Mouse (Mus musculus): ENCODE measurements around the gene Polr2a.
"Not testable (repeated sequence)": the region's sequence is repeated elsewhere in the genome, so short reads cannot be mapped to it uniquely, and the experiment has no call there.

Gene Polr2a

DNA sequence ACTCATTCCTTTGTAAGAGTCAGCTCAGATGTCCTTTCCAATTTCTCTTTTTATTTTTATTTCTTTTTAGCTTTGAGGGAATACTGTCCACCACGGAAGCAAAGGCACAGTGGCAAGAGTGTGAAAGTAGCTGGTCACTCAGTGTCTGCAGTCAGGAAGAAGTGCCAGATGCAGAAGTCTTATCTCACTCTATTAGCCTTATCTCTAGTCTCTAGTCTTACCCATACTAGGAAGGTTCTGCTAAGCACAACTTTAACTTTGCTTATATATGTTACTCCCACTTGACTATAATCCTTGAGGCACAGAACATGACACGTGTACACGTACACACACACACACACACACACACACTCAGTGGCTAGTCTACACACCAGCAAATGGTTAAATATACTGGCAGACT lies 6.8 kb downstream of the Polr2a start:
- DNase-seq: no peak

DNA sequence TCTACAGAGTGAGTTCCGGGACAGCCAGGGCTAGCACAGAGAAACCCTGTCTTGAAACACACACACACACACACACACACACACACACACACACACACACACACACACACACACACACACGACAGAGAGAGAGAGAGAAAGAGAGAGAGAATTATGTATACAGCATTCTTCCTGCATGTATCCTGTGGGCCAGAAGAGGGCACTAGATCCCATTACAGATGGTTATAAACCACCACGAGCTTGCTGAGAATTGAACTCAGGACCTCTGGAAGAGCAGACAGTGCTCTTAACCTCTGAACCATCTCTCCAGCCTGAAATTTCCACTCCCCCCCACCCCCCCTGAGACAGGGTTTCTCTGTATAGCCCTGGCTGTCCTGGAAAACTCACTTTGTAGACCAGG lies 27.0 kb downstream of the Polr2a start:
- DNase-seq: not testable (repeated sequence)

GRCm38 (mm10) chr11:69729063-69729462 lies 29.4 kb downstream of the Polr2a start:
- DNase-seq: peak; percentile 83

GRCm38 (mm10) chr11:69725951-69726350 lies 32.5 kb downstream of the Polr2a start:
- DNase-seq: peak; percentile 42

DNA sequence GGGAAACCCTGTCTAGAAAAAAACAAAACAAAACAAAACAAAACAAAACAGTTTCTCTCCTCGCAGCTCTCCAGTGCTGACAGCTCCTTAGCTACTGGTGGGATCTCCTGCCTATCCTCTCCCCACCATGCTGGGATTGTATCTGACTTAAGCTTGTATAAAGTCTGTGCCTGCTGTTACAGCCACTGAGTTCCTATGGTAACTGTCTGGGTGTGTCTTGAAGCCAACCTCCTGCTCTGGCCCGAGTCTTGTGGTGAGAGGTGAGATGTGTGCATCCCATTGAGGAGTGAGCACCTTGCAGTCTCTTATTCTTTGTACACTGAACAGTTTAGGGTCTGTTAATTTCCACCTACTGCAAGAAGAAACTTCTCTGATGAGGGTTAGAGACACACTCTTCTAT lies 35.4 kb downstream of the Polr2a start:
- DNase-seq: no peak

- no peak for DNase-seq
Observed at GRCm38 (mm10) chr11:69720852-69721251, 37.6 kb downstream of the Polr2a start.

GRCm38 (mm10) chr11:69719423-69719822 lies 39.0 kb downstream of the Polr2a start:
- DNase-seq: peak; percentile 51

GRCm38 (mm10) chr11:69718661-69719060 lies 39.8 kb downstream of the Polr2a start:
- peak; percentile 86 for DNase-seq

- peak; percentile 33 for DNase-seq
Observed at GRCm38 (mm10) chr11:69716953-69717352, 41.5 kb downstream of the Polr2a start.

DNA sequence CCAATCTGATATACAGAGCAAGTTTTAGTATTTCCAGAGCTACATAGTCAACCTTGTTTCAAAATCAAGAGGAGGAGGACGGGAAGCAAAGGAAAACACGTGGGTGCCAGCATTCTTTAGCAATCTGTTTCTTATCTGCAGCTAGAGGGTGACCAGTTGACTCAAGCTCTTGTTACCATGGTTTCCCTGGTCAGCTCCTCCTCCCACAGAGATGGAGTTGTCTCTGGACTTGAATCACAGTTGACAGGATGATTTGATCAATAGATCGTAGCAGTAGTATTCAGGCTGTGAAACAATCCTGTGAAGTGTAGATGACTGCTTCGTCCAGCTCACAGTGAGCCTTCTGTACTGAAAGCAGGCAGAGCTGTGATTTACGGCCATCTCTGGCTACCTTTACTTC lies 42.5 kb downstream of the Polr2a start:
- peak; percentile 16 for DNase-seq

DNA sequence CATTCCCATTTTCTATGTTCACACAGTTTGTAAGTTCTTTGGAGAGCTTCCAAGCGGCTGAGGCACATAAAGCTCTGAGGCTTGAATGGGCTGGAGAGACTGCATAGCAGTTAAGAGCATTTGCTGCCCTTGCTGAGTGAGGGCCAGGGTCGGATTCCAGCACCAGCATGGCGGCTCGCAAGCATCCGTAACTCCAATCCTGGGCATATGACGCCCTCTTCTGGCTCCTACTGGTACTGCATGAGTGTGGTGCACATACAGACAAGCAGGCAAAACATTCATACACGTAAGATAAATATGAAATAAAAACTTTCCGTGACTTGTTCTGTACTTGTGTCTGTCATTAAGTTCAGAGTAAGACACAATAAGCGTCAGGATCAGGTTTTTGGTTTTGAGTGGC lies 43.0 kb downstream of the Polr2a start:
- peak; percentile 60 for DNase-seq

- no peak for DNase-seq
Observed at GRCm38 (mm10) chr11:69714636-69715329, 43.7 kb downstream of the Polr2a start.

- no peak for DNase-seq
Observed at GRCm38 (mm10) chr11:69712954-69713672, 45.3 kb downstream of the Polr2a start.

DNA sequence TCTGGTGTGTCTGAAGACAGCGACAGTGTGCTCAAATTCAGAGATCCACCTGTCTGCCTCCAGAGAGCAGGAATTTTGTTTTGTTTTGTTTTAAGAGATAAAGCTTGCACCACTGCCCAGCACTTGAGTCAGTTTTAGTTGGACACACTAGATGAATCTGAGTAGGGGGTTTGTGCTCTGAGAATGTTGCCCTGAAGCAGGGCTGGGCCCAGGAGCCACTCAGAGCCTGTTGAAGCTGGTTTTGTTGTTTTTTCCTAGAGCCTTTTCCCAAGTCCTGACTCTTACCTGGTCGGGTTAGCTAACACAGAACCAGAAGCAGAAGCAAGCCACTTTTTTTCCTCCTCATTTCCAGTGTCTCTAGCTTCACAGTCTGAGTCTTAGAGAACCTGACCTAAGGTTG lies 47.4 kb downstream of the Polr2a start:
- DNase-seq: no peak

DNA sequence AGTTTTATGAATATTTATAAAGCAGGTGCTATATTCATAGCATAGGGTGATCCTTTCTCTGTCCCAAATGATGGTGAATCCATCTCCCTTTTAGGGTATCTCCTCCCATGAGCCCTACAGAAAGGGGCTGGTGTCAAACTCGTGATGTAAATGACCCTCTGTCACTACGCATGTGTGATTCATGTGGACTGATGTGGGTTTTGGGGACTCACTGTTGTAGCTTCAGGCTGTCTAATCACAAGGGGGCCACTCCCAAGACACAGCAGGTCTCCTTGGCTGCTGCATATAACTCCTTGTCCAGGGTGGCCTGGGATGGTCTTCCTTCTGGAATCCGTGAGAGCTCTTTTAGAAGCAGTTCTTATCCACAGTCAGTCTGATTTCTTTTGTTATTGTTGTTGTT lies 48.0 kb downstream of the Polr2a start:
- no peak for DNase-seq

DNA sequence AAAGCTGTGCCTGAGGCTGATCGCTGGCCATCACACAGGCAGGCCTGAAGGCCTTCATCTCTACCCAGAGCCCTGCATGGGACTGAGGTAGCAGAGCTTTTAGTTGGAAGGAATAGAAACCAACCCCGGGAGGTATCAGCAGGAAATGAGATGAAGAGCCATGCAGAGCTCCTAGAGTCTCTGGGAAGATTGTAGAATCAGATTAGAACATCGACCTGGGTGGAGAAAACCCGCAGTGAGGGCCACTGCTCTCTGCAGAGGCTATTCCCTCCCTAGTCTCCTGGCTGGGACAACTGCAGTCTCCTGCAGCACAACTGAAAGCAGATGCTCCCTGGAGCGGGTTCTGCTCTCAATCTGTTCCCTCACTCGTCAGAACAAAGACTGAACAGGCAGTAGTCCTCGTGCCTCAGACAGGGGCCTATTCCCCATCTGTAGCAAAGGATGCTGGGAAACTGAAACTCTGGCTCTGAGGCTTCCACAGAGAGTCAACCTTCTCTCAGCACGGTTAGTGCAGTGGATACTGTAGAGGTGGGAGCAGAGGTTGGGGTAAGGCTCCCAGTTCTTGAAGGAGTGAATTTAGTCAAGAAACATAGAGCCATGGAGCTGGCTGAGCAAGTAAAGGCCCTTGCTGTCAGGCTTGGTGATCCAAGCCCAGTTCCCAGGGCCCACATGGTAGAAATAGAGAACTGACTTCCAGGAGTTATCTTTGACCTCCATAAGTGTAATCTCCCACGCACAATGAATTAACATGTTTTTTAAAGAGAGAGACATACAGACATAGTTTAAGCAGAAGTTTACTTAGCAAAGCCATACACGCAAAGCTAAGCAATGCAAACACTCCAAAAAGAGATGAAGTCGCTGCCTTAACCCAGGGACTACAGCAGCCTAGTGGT lies 48.6 kb downstream of the Polr2a start:
- DNase-seq: no peak

GRCm38 (mm10) chr11:69708614-69709265 lies 49.7 kb downstream of the Polr2a start:
- no peak for DNase-seq

GRCm38 (mm10) chr11:69707873-69708381 lies 50.5 kb downstream of the Polr2a start:
- DNase-seq: no peak

- no peak for DNase-seq
Observed at GRCm38 (mm10) chr11:69707480-69707847, 51.0 kb downstream of the Polr2a start.

DNA sequence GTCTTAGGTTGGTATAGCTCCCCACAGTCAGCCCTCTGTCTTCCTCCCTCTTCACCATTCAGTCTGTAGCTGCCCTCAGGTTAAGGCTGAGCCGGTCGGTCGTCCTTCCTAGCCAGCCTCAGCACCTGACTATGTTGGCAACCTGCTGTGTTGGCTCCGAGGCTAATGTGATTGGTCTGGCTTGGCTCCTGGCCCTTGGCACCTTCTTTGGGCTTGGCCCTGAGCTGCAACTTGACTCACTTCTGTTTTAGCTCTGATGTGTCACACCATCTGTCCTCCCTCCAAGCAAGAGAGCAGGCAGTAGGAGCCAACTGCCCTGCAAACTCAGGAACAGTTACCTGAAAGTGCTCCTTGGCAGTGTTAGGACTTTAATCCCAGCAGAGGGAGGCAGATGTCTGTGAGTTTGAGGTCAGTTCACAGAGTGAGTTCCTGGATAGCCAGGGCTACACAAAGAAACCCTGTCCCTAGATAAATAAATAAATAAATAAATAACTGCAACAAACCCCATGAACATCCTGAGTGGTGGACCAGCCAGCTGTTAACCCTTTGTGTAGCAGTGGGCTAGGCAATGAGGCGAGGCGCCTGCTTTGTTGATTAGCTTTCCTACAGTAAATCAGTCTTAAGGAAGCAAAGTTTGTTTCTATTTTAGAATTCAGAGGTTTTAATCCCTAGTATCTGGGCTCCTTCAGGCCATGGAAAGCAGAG lies 51.5 kb downstream of the Polr2a start:
- no peak for DNase-seq

DNA sequence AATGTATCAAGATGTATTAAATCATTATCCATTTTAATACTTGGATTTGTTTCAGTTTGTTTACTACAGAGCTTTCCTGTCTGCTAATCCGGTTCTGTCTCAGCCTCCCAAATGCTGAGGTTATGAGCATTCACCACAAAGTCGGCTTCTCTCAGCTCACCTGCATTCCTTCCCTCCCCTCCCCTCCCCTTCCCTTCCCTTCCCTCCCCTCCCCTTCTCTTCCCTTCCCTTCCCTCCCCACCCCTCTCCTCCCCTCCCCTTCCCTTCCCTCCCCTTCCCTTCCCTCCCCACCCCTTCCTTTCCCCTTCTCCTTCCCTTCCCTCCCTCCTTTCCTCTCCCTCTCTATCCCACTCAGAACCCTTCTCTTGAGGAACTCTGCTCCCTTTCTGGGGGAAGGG lies 53.8 kb downstream of the Polr2a start:
- no peak for DNase-seq
